In the genomic region with DNA sequence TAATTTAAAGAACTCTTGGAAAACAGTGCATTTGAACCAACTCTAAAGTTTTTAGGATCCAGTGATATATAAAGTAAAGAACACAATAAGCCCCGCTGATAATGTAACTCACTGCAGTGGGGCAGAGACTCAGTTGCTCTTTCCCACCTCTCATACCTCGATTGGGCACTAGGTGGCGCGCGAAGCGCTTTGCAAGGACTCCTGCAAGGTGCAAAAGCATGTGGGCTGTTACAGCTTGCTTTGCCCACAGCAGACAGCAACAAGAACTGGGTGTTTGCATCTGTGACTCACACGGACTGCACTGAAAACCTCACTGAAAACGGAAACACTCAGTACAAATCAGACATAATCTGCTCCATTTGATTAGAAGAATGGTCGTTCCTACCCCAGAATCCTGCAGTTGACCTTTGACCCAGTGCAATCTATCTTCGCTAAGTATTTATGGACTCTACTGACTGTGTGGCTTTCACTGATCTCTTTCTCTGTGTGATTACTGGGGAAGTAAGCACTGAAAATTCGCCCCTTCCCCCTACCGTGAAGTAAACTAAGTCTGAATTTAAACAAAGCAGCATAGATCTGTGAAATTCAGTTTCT, we compare ENCODE assay signal across 9 mouse cellular contexts.
DNase-seq lines count a peak whose midpoint lies in the region; ATAC-seq and TF ChIP-seq lines count a peak whose summit lies in the region.
"Had no signal": no experiment of that assay in that cellular context is flagged by ENCODE, and none has a peak within 500 bp of the region (broad histone marks: within the 10 kb centered on the region; RNA-seq: fewer than 3 reads in every experiment).

No protein-coding gene starts in this region.

- no peaks in the 10 kb centered on the region for H3K36me3 ChIP-seq in E14TG2a.4 (ENCODE audit: insufficient read depth, low read length)
- no peaks in the 10 kb centered on the region for H3K36me3 ChIP-seq in forebrain, embryonic 10.5 days (replicated peaks)
- H3K36me3 ChIP-seq in lung, postnatal 0 days (ENCODE audit: insufficient read depth, low read length), result no peaks in the 10 kb centered on the region
- H3K36me3 ChIP-seq: heart, embryonic 15.5 days had no signal

- TF ChIP-seq EP300 in lung, postnatal 0 days (IDR thresholded peaks at IDR 0.05), result no peak

- no peaks in the 10 kb centered on the region for H3K9me3 ChIP-seq in E14TG2a.4 (ENCODE audit: low read length)
- no peaks in the 10 kb centered on the region for H3K9me3 ChIP-seq in forebrain, embryonic 10.5 days
- no peaks in the 10 kb centered on the region for H3K9me3 ChIP-seq in lung, postnatal 0 days (ENCODE audit: low read length)
- H3K9me3 ChIP-seq: heart, embryonic 15.5 days had no signal

- 10% methylated on average over 12 of the region's 12 CpGs for WGBS in forebrain, embryonic 10.5 days
- WGBS in lung, postnatal 0 days, result 3% methylated on average over 12 of the region's 12 CpGs

- no peak overlapping the region for H3K9ac ChIP-seq in lung, postnatal 0 days (replicated peaks; ENCODE audit: low read depth)
- H3K9ac ChIP-seq: heart, embryonic 15.5 days had no signal

- ATAC-seq in hematopoietic stem cell, adult 5-6 weeks (replicated peaks in 1 of 2; ENCODE audit: insufficient read depth in 1 of 2, low FRiP score in 2 of 2, low TSS enrichment in 1 of 2, low read depth in 1 of 2, poor library complexity in 2 of 2, severe bottlenecking in 2 of 2), result peak; percentile 87 to 93
- peak; percentile 79 for ATAC-seq in lung, postnatal 0 days

- peak; percentile 73 for DNase-seq in brain, embryonic 18.5 days (ENCODE audit: low read depth, low spot score)
- DNase-seq in forebrain, embryonic 10.5 days (ENCODE audit: extremely low spot score, low spot score), result peak; percentile 82
- peak; percentile 89 to 96 for DNase-seq in layer of hippocampus, adult 8-10 months (ENCODE audit: low spot score in 2 of 2)
- DNase-seq in lung, postnatal 0 days (ENCODE audit: low spot score), result peak; percentile 77
- DNase-seq in retina, postnatal 7 days (ENCODE audit: low read depth, low spot score), result peak; percentile 62
- peak; percentile 92 for DNase-seq in thymus, postnatal 4 days

- no peak overlapping the region for H3K27ac ChIP-seq in forebrain, embryonic 10.5 days
- no peak overlapping the region for H3K27ac ChIP-seq in lung, postnatal 0 days (ENCODE audit: low read length)
- H3K27ac ChIP-seq: heart, embryonic 15.5 days had no signal

- H3K27me3 ChIP-seq in E14TG2a.4 (ENCODE audit: insufficient read depth, low read length), result no peaks in the 10 kb centered on the region
- H3K27me3 ChIP-seq in forebrain, embryonic 10.5 days (ENCODE audit: poor library complexity, severe bottlenecking), result no peaks in the 10 kb centered on the region
- H3K27me3 ChIP-seq in lung, postnatal 0 days (replicated peaks; ENCODE audit: insufficient read depth, low read length), result no peaks in the 10 kb centered on the region
- H3K27me3 ChIP-seq: heart, embryonic 15.5 days had no signal

- TF ChIP-seq CTCF in E14TG2a.4 (conservative IDR thresholded peaks at IDR 0.05; ENCODE audit: low read length), result peak; percentile 79
- TF ChIP-seq CTCF in lung, postnatal 0 days (IDR thresholded peaks at IDR 0.05), result peak; percentile 96

- H3K4me2 ChIP-seq in lung, postnatal 0 days (replicated peaks; ENCODE audit: low read depth, low read length), result no peak overlapping the region
- H3K4me2 ChIP-seq: heart, embryonic 15.5 days had no signal

- H3K4me1 ChIP-seq in E14TG2a.4 (replicated peaks; ENCODE audit: low read depth, low read length), result no peaks in the 10 kb centered on the region
- H3K4me1 ChIP-seq in forebrain, embryonic 10.5 days, result peaks cover 5% of the 10 kb centered on the region
- no peaks in the 10 kb centered on the region for H3K4me1 ChIP-seq in lung, postnatal 0 days (ENCODE audit: insufficient read depth, low read depth, low read length)
- H3K4me1 ChIP-seq: heart, embryonic 15.5 days had no signal

- no peak overlapping the region for H3K4me3 ChIP-seq in E14TG2a.4 (replicated peaks; ENCODE audit: low read length)
- H3K4me3 ChIP-seq in forebrain, embryonic 10.5 days, result no peak overlapping the region
- H3K4me3 ChIP-seq in lung, postnatal 0 days (ENCODE audit: low read depth, low read length), result no peak overlapping the region
- H3K4me3 ChIP-seq: heart, embryonic 15.5 days had no signal
